Mouse (Mus musculus) C2C12 (cell line): ENCODE data around the gene Ntf5. TPM values are rescaled to one million over a fixed set of nuclear protein-coding genes. Genes with fewer than 3 reads are reported as not detected.
A peak's percentile ranks its signal among the peaks of the same experiment; 100 is the strongest.
"Not testable (repeated sequence)": the region's sequence is repeated elsewhere in the genome, so short reads cannot be mapped to it uniquely, and the experiment has no call there.

Experiments used
- H3K27me3 ChIP-seq: one replicate; pipeline ENCODE4 v1.6.1; 2011; ENCODE audit not compliant: control insufficient read depth, insufficient read depth, insufficient read length
- H3K36me3 ChIP-seq: one replicate; pipeline ENCODE4 v1.6.1; 2011; ENCODE audit not compliant: control insufficient read depth, insufficient read depth
- H3K4me3 ChIP-seq: one replicate; pipeline ENCODE4 v1.5.1; 2011; ENCODE audit warnings: mild to moderate bottlenecking, control low read depth; ENCODE audit not compliant: poor library complexity, insufficient read depth, severe bottlenecking
- H3K79me2 ChIP-seq: one replicate; pipeline ENCODE4 v1.6.1; 2011; ENCODE audit not compliant: control insufficient read depth, insufficient read depth
- H3K79me3 ChIP-seq: one replicate; pipeline ENCODE4 v1.6.1; 2011; ENCODE audit warnings: low read depth, control low read depth
- H3ac ChIP-seq: one replicate; pipeline ENCODE3; 2011; ENCODE audit warnings: low read depth; ENCODE audit not compliant: control insufficient read depth, insufficient read length
- CEBPB ChIP-seq: IDR thresholded peaks from one replicate; pipeline ENCODE4 v1.6.1; 2011; ENCODE audit warnings: low read depth, mild to moderate bottlenecking, control low read depth, moderate library complexity
- CTCF ChIP-seq: IDR thresholded peaks from one replicate; pipeline ENCODE4 v1.5.1; 2011; ENCODE audit not compliant: control insufficient read depth, insufficient read depth, insufficient read length
- FOSL1 ChIP-seq: IDR thresholded peaks from one replicate; pipeline ENCODE4 v1.8.0; 2011; ENCODE audit warnings: mild to moderate bottlenecking, low read length; ENCODE audit not compliant: poor library complexity, insufficient read depth, severe bottlenecking
- MAX ChIP-seq: IDR thresholded peaks from one replicate; pipeline ENCODE4 v1.6.1; 2011; ENCODE audit warnings: mild to moderate bottlenecking, control low read depth
- MYOD1 ChIP-seq: IDR thresholded peaks from one replicate; pipeline ENCODE4 v1.6.1; 2011; ENCODE audit warnings: low read depth; ENCODE audit not compliant: control insufficient read depth, insufficient read length
- MYOG ChIP-seq: IDR thresholded peaks from one replicate; pipeline ENCODE4 v1.6.1; 2011; ENCODE audit not compliant: control insufficient read depth, insufficient read length; ENCODE audit errors: extremely low read depth
- USF1 ChIP-seq: IDR thresholded peaks from one replicate; pipeline ENCODE4 v1.6.1; 2011; ENCODE audit warnings: low read depth, mild to moderate bottlenecking, control low read depth, moderate library complexity
- polyA plus RNA-seq: library from polyadenylated mRNA; unstranded; fragments of >200 nt; fragmentation: generic; extraction: Trizol; gene quantifications from one replicate; pipeline ENCODE4 v1.2.1, GENCODE M21; 2012; ENCODE audit warnings: missing spikeins

Ntf5 gene
- polyA plus RNA-seq, 1 experiment, result 0.92 TPM

- Histone ChIP-seq H3K36me3 (peaks cover 33% of the 10 kb centered on the region), H3K79me2 (peaks cover 31% of the 10 kb centered on the region), H3K4me3 (peak overlapping the region; percentile 93), H3ac (no peak overlapping the region), H3K79me3 (peaks cover 27% of the 10 kb centered on the region), H3K27me3 (no peaks in the 10 kb centered on the region)
- TF ChIP-seq USF1 (no peak), MYOG (no peak), MYOD1 (no peak), MAX (no peak), FOSL1 (no peak), CEBPB (no peak), CTCF (no peak)
Observed at GRCm38 (mm10) chr7:45455932-45456696, 42.6 kb downstream of the Ntf5 start.

DNA sequence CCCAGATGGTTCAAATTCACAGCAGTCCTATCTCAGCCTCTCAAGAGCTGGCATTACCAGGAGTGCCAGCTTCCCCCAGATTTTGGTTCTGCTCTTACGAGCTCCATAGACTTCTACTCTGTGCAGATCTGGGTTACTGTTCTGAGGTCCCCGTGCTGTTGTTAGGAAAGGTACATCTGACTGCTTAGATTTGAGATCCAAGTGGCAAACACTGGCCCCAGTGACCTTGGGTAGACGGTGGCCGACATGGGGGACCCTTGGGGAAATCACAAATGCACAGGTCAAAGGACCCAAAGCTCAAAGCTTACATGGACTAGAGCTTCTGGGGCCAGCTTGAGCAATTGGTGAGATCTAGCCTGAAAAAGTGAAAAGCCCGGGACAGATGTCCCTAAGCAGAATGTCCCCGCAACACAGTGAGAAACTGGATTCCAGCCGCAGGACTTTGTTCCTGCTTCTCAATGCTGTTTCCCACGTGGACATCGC is 43.3 kb downstream of the Ntf5 start:
- Histone ChIP-seq H3K79me2 (peaks cover 31% of the 10 kb centered on the region), H3K27me3 (no peaks in the 10 kb centered on the region), H3K36me3 (peaks cover 34% of the 10 kb centered on the region), H3ac (no peak overlapping the region), H3K79me3 (peaks cover 27% of the 10 kb centered on the region), H3K4me3 (peak overlapping the region; percentile 93)
- TF ChIP-seq CTCF (no peak), FOSL1 (no peak), MAX (no peak), CEBPB (no peak), MYOD1 (no peak), MYOG (no peak)

- Histone ChIP-seq H3K27me3 (no peaks in the 10 kb centered on the region), H3K4me3 (peak overlapping the region; percentile 93), H3K36me3 (peaks cover 41% of the 10 kb centered on the region), H3K79me2 (peaks cover 32% of the 10 kb centered on the region), H3K79me3 (peaks cover 27% of the 10 kb centered on the region), H3ac (peak overlapping the region; percentile 58)
- peak; percentile 23 for TF ChIP-seq MAX
- TF ChIP-seq FOSL1, result no peak
- TF ChIP-seq USF1, result peak; percentile 33
Observed at GRCm38 (mm10) chr7:45457204-45458060, 43.9 kb downstream of the Ntf5 start.

GRCm38 (mm10) chr7:45458748-45459563 is 45.5 kb downstream of the Ntf5 start:
- H3K79me2 ChIP-seq, result peaks cover 48% of the 10 kb centered on the region
- H3K4me3 ChIP-seq, result peak overlapping the region; percentile 93
- H3ac ChIP-seq, result peak overlapping the region; percentile 87
- no peak for TF ChIP-seq USF1
- no peak for TF ChIP-seq CEBPB
- no peak for TF ChIP-seq MAX
- peaks cover 36% of the 10 kb centered on the region for H3K79me3 ChIP-seq
- peaks cover 56% of the 10 kb centered on the region for H3K36me3 ChIP-seq
- H3K27me3 ChIP-seq, result no peaks in the 10 kb centered on the region

DNA sequence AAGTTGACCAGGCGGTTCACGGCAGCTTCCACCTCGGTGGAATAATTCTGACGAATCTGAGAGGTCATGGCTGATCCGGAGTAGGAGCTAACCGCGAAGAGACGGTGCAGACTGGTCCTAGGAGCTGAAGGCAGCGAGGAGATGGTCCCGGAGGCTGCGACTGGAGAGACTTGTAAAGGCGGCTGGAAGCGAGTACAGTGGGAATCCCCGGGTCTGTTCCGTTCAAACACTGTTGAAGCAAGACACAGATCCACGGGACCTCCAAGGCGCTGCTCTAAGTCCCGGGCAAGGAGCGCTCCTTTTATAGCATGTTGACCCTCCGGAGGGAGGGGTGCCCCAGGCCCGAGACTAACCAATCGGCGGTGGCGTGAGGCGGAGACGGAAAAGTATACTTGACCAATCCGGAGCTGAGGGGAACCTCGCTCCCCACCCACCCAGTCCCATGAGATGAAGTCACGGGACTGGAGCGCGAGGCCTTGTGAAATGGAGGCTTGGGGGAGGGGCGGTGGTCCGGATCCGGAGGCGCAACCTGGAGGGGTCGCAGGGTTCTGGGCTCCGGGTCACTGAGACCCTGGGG is 46.2 kb downstream of the Ntf5 start, which contains the start of gene Ftl1:
Ftl1 (minus strand) TSS at position 321 of the 577 bp plus-strand sequence.
- Histone ChIP-seq H3K79me2 (peaks cover 54% of the 10 kb centered on the region), H3K36me3 (peaks cover 58% of the 10 kb centered on the region), H3K79me3 (peaks cover 42% of the 10 kb centered on the region), H3K4me3 (peak within 1 kb of the TSS; percentile 93), H3ac (peak within 1 kb of the TSS; percentile 87)
- peak; percentile 36 for TF ChIP-seq CEBPB
- TF ChIP-seq USF1, result peak; percentile 52
- not testable (repeated sequence) for H3K27me3 ChIP-seq
